Mouse (Mus musculus) erythroblast, adult 5-6 weeks (primary cell): ENCODE results near the gene Ift43. TPM values are rescaled to one million over a fixed set of nuclear protein-coding genes. Genes with fewer than 3 reads are reported as not detected.

Experiments
- ATAC-seq: replicated peaks from 2 replicates; pipeline ENCODE4 v1.8.0; 2016; ENCODE audit warnings: moderate number of reproducible peaks, mild to moderate bottlenecking, moderate TSS enrichment, inconsistent platforms; ENCODE audit not compliant: poor library complexity, low FRiP score, severe bottlenecking
- total RNA-seq, 2 experiments: library from RNA; stranded (forward) in 1 of 2; stranded (reverse) in 1 of 2; fragments of 150-400 nt in 1 of 2; fragments of 200-764, 138-1000 nt in 1 of 2; gene quantifications; 2 replicates each; pipeline versions ENCODE4 v1.2.3 to v1.2.4; 2015 to 2017; ENCODE audit warnings: low replicate concordance in 2 of 2

Gene Ift43
- total RNA-seq, 2 experiments from 2014 or later = not detected

DNA sequence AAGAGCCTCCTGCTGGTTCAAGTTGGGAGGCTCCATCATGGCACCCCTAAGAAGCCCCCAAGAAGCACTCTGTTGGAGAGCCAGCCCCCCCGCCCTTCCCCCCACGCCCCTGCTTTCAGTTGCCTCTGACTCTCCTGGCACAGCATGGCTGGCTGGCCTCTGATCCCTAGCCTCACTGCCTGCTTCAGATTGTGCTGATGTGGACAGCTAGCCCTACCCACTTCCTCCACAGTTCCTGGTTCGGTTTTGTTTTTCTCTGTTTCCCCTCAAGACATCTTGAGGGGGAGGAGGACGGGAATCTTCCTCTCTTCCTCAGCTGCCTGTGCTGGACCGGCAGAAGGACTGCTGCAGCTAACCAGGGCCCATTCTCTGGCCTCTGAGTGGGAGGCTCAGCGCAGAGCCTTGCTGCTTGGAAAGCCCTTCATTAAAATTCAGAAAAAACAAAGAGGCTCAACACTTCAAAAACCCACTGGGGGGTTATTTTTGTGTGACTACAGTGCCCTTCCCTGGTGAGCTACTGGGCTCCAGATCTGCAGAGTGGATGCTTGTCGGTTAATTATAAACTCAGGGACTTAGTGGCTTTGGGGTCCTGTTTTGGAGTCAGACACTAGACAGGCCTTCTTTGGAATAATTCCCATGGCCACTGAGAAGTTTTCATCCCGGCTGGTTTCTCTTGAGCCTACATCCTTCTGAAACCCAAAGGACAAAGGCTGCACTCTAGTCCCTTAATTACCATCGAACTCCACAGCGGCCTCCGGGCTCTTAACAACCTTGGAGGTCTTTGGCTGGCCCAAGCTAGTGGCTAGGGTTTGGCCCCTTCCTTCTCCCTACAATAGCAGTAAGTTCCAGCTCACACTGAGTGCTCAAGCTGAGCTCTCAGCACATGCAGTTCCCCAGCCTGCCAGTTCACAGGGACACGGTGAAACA, 80.8 kb downstream of the Ift43 start:
- no peak for ATAC-seq

- ATAC-seq = no peak
These were observed 83.9 kb downstream of the Ift43 start for GRCm38 (mm10) chr12:86166244-86166643.

GRCm38 (mm10) chr12:86167075-86167474, 84.7 kb downstream of the Ift43 start:
- ATAC-seq = no peak

DNA sequence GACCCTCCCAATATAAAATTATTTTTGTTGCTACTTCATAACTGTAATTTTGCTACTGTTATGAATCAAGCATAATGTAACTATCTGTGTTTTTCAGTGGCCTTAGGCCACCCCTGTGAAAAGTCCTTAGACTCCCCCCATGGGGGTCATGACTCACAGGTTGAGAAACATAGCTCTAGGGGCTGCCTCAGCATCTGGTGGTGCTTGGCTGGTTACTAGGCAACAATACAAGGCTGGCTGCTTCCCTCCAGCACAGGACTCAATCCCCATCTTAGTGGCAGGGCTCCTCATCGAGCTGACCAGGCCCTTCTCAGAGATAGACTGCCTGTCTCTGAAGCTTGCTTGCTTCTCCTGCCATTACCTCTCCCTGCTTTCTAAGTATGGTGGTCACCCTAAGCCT, 86.4 kb downstream of the Ift43 start:
- no peak for ATAC-seq

DNA sequence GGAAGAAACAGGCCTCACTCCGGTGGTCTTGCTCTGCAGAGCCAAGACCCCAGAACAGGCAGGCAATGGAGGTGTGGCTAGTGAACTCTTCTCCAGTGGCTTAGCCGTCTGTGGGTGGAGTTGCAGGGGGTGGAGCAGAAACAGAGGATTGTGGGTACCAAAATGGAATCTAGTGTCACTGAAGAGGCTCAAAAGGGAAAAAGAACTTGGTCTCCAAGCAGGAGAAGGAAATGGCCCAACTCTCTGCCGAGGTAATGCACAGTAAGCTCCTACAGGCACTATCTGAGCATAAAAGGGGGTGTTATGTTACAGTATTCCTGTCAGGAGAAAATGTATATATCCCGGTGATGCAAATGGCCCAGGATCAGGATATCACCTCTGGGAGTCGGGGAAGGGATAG, 86.9 kb downstream of the Ift43 start:
- no peak for ATAC-seq

- no peak for ATAC-seq
These were observed 91.0 kb downstream of the Ift43 start for GRCm38 (mm10) chr12:86173314-86173713.

DNA sequence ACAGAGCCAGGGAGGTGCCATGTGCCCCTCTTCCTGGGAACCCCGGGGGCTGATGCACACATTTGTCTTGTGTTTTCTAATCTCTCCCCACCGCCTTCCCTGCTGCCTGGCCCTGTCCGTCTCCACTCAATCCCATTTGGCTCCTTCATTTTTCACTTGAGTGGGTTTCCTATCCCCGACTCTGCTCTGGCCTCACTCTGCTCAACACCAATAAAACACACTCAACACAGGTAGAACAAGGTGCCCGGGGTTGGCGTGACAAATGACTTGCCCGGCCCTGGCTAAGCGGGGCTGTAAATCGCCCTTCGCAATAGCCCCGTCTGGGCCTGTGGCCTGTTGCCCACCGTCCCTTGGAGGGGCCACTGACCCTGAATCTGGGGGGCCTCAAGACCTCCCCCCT, 92.0 kb downstream of the Ift43 start:
- ATAC-seq = no peak

GRCm38 (mm10) chr12:86175476-86175942, 93.2 kb downstream of the Ift43 start:
- ATAC-seq = no peak

GRCm38 (mm10) chr12:86176675-86177339, 94.5 kb downstream of the Ift43 start:
- no peak for ATAC-seq

- ATAC-seq = no peak
These were observed 96.9 kb downstream of the Ift43 start for GRCm38 (mm10) chr12:86179266-86179665.

- ATAC-seq = no peak
These were observed 99.0 kb downstream of the Ift43 start for GRCm38 (mm10) chr12:86181320-86181751.

DNA sequence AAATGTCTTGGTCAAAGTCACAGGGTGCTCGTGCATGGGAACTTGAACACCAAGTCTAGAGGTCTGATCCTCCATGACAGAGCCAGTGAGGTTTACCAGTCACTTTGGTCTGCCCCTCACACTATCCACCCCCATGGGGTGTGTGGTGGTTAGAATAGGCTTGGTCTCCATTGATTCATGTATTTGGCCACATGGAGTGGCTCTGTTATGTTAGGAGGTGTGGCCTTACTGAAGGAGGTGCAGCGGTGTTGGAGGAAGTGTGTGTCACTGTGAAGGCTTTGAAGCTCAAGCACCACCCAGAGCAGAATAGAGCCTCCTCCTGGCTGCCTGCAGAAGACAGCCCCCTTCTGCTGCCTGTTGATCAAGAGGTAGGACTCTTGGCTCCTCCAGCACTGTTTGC, 99.5 kb downstream of the Ift43 start:
- no peak for ATAC-seq

DNA sequence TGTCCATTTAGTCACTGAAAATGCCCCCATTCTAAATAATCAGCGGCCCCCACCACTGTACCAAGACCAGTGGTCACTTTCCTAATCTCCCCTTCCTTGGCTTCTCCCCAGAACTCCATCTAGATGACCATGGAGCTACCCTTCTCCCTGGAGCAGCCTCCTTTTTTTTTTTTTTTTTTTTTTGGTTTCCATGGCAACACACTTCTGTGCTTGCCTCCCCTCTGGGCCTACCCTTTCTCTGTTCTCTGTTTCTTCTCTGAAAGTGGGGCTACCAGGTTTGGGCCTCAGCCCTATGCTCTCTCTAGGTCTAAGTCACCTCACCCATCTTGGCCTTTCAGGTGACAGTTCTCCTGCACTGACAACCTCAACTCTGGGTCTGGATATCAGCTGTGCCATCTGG, 100.1 kb downstream of the Ift43 start:
- no peak for ATAC-seq

GRCm38 (mm10) chr12:86188161-86188560, 105.8 kb downstream of the Ift43 start:
- ATAC-seq = no peak

DNA sequence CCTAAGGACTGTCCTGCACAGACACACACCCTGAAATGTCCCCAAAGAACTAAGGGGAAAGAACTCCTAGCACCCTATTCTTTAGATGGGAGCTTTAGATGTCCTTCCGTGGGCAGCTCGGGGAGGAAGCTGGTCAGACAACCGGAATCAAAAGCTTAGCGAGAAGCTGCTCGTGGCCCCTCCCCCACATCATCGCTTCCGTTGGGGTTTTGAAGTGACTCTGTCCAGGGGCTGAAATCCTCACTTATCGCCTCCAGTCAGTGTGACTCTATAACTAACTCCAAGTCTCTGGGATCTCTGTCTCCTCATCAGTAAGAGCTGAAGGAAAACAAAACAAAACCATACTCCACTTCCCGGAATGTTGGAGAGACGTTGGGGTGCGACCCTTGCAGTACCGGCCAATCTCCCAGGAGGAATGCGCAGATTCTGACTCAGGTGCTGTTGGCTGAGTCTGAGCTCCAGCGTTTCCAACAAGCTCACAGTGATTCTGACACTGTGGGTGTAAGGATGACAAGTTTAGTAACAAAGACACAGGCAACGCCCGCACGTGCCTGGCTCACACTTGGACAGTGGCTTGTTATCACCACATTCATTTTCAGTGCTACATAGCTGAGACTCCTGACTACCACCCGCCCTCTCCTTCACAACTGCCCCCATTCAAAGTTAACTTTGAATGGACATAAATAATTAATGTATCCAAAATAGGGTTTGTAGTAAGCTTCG, 107.4 kb downstream of the Ift43 start:
- ATAC-seq = no peak

GRCm38 (mm10) chr12:86192036-86192449, 109.7 kb downstream of the Ift43 start:
- no peak for ATAC-seq

GRCm38 (mm10) chr12:86196944-86197343, 114.6 kb downstream of the Ift43 start:
- ATAC-seq = no peak

DNA sequence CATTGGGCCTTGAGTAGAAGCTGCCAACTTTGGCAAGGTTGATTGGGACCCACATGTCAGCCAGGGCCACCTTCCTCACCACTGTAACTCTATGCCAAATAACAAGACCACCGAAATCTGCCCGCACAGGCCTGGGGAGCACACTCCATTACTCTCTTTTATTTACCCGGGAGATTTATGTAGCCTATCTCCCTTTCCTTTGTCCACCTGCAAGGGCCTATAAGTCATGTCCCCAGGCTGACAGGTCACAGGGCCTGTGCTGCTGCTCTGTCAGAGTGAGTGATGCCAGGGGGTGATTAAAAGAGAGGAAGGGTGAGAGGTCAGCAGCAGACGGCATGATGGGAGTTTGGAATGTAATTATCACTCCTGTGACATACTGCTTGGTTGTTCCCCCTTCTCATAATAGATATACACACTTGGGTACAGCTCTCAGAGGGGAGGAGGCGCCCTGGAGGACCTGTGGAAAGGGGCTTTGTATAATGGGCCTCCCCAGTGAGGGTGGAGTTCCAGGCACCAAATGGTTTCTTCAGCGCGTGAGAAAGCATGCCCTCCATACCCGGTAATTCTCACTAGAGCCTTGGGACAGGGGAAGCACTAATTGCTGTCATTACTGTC, 121.2 kb downstream of the Ift43 start:
- no peak for ATAC-seq

- ATAC-seq = no peak
These were observed 128.8 kb downstream of the Ift43 start for GRCm38 (mm10) chr12:86211099-86211520.
